Mouse (Mus musculus): Measurements from ENCODE around the gene Zfp811.

DNA sequence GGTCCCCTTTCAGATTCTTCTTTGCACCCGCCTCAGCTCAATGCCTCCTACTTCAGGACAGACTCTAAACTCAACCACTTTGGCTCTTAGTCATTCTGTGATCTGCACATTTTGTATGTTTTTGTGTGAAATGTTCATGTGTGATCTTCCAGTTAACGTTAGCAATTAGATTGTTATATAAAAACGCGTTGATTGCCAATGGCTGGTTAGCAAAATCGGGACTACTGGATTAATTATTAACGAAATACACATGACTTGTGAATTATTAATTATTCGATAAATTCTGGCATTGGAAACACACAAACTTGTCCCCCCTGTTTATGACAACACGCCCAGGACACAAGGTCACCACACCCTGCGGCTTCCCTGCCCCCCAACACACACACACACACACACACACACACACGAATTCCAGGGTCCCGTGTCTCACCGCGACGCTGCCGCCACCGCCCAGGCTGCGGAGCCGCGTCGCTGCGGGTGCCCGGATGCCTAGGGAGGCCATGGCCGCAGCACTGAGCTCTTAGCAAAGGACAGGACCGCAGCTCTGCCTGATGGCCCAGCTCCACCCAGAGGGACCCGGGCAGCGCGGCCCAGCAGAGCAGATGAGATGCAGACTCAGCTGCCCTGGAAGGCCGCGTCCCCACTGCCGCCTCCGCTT, 22.2 kb downstream of the Zfp811 start:
- no peak for TF ChIP-seq POLR2A (IDR thresholded peaks at IDR 0.05; ENCODE audit: borderline replicate concordance, low read depth, low read length)
- TF ChIP-seq CTCF (IDR thresholded peaks at IDR 0.05; ENCODE audit: low read depth, low read length) = no peak

Data from bone marrow macrophage, adult 2 months (primary cell).